Mouse (Mus musculus) central nervous system, embryonic 18 days (tissue): ENCODE data around the gene Cadm3. TPM values are rescaled to one million over a fixed set of nuclear protein-coding genes. Genes with fewer than 3 reads are reported as not detected.

Experiments used
- polyA plus RNA-seq: library from polyadenylated mRNA; depleted of rRNA; stranded (reverse); fragments of >200 nt; gene quantifications from 2 replicates; pipeline ENCODE4 v1.2.3, GENCODE M21; 2012; rRNA removed

Gene Cadm3
- 319 and 352 TPM in 2 replicates for polyA plus RNA-seq

GRCm38 (mm10) chr1:173367356-173368046, at the start of gene Cadm3:
Cadm3 (minus strand) TSS chr1:173367695.

GRCm38 (mm10) chr1:173350372-173350957, 17.0 kb downstream of the Cadm3 start, which contains the start of gene Aim2:
Aim2 (plus strand) TSS chr1:173350879.

DNA sequence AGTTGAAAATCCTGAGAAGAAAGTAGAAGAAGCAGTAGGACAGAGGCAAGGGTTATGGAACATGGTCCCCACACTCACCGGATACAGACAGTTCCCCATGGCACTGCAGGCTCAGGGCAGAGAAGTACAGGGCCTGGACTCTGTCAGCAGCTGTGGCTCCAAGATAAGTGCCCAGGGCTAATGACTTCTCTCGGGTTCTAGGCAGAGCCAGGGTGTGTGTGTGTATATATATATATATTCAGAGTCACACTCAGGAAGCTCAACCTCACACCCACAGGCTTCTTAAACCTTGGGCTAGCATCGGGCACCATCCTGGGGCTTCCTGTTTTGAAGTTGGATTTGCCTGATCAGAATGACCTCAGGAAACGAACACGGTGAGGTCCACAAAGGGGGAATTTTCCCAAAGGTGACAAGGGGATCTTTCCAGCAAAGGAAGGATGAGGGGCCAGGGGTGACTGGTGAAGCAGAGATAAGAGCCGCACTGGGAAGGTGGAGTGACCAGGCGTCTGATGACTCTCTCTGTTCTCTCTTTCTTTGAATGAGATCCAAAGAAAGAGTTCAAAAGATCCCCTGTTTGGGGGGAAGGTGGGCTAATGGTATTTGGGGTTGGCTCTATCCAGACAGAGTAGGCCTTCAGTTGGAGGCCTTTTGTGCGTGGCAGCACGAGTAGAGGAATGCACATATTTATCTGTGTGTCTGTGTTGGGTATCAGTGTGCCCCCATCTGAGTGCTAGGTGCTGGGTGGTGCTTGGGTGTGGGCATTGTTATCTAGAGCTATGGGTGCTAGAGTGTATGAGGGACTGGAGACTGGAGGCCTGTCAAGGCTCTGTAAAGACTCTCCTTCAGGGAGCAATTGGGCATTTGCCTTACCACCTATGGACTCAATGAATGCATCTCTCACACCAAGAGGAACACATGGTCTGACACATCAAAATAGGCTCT, 33.9 kb downstream of the Cadm3 start, which contains the start of gene Ackr1:
Gene Ackr1, minus strand, starts transcription at position 439 of the 942 bp plus-strand sequence.

Other genes starting within 250 kb of the Cadm3 start
- gene Olfr1408, start 230.3 kb downstream of the Cadm3 start, polyA plus RNA-seq, result not detected in 2 replicates
- gene Olfr1406, start 177.1 kb downstream of the Cadm3 start, polyA plus RNA-seq, result not detected in 2 replicates
- not detected in 2 replicates for gene Olfr218, start 169.9 kb downstream of the Cadm3 start, polyA plus RNA-seq
- not detected in 2 replicates for gene Olfr1404, start 155.3 kb downstream of the Cadm3 start, polyA plus RNA-seq
- 0.05 TPM in 1 of 2 replicates, not detected in the other for gene Fcer1a, start 140.5 kb downstream of the Cadm3 start, polyA plus RNA-seq
- gene Olfr418, start 101.7 kb downstream of the Cadm3 start, polyA plus RNA-seq, result not detected in 2 replicates
- gene Mptx2, start 89.9 kb downstream of the Cadm3 start, polyA plus RNA-seq, result not detected in 2 replicates
- 96.9 and 102 TPM in 2 replicates for gene Ackr1, start 33.9 kb downstream of the Cadm3 start, polyA plus RNA-seq
- gene Aim2, start 16.8 kb downstream of the Cadm3 start, polyA plus RNA-seq, result 3.2 and 3.6 TPM in 2 replicates
- 0.12 TPM in 2 replicates for gene Ifi206, start 123.3 kb upstream of the Cadm3 start, polyA plus RNA-seq
- gene Ifi214, start 168.3 kb upstream of the Cadm3 start, polyA plus RNA-seq, result not detected in 2 replicates
- gene Ifi213, start 231.6 kb upstream of the Cadm3 start, polyA plus RNA-seq, result 0.19 and 0.49 TPM in 2 replicates